Mouse (Mus musculus) brain, embryonic 14.5 days (tissue): ENCODE data around the gene Cntrl.

Experiments used
- CTCF ChIP-seq: fragments of 200-500 bp; IDR thresholded peaks from 2 replicates; pipeline ENCODE4 v1.5.1; 2012; ENCODE audit warnings: inconsistent platforms, mild to moderate bottlenecking, moderate library complexity, borderline replicate concordance; ENCODE audit not compliant: insufficient read depth, insufficient read length; ENCODE audit errors: extremely low read depth
- POLR2A ChIP-seq: fragments of 200-500 bp; IDR thresholded peaks from 2 replicates; pipeline ENCODE4 v1.6.1; 2012; ENCODE audit warnings: mild to moderate bottlenecking, inconsistent platforms, borderline replicate concordance; ENCODE audit not compliant: poor library complexity, insufficient read depth, insufficient read length, severe bottlenecking; ENCODE audit errors: extremely low read depth

GRCm38 (mm10) chr2:35109141-35109923 is at the start of gene Cntrl:
- TF ChIP-seq CTCF (no peak), POLR2A (peak; percentile 49; the same call in 1 of the 2 replicates)
